Mouse (Mus musculus) megakaryocyte progenitor cell, adult 5-6 weeks (primary cell): ENCODE measurements around the gene Socs4. TPM values are rescaled to one million over a fixed set of nuclear protein-coding genes. Genes with fewer than 3 reads are reported as not detected.

Experiments
- ATAC-seq: replicated peaks from 2 replicates; pipeline ENCODE4 v1.8.0; 2016; ENCODE audit warnings: mild to moderate bottlenecking, moderate TSS enrichment, inconsistent platforms; ENCODE audit not compliant: poor library complexity
- total RNA-seq, 2 experiments: library from RNA; stranded (forward) in 1 of 2; stranded (reverse) in 1 of 2; fragments of 157-497, 149-512 nt in 1 of 2; fragments of 200-1000 nt in 1 of 2; gene quantifications; 2 replicates each; pipeline versions ENCODE4 v1.2.3 to v1.2.4; 2015 to 2017

The Socs4 gene
- total RNA-seq, 2 experiments from 2014 or later = 16.1 to 24.1 TPM

GRCm38 (mm10) chr14:47335300-47335699 lies 58.6 kb downstream of the Socs4 start:
- no peak for ATAC-seq

DNA sequence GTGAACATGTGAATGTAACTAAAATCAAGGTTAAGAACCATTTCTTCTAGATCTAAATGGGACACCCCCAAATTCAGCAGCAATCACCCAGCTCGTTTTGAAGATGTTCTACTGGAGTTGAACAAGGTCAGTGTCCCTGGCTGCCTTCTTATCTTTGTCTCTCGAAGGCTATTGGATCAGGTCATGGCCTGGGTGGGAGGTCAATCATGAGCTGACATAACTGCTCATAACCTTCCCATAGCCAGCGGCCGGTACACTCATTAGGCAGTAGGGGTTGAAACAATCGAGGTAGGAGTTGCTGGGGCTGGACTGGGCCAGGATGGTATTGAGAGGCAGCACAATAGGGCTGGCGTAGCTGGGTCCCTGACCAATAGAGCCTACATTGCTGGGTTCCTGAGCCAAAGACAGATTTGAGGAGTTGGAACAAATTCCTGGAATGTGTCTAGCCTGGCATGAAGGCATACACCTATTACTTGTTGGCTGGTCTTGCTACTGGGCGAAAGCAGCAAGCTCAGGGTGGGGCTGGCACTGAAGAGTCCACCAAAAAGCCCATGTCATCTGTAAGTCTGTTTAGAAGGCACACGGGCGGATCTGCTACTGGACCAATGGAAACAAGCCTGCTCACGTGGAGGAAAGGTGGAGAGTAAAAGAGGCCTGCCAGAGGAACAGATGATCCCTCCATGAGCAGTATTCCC lies 63.6 kb downstream of the Socs4 start:
- no peak for ATAC-seq

DNA sequence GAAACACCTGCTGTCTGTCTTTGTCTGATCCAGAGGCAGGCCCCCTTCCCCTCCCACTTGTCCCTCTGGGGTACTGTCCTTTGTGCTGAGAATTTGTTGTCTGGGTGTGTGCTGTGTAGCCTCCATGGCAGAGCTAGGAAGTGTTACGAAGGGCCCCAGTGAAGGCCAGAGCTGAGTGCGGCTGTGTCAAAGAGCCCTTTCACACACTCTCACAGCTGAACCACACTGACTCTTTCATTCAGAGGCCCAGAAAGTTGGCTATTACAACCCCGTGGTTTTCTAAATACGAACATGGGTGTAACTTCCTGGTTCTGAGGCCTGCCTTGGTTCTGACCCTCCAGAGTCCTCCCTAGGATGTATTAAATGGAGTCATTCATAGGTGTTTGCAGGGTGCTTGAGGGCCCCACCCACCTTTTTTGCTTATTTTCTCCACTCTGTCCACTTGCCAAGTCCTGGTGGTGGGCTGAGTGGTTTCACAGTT lies 65.1 kb downstream of the Socs4 start:
- ATAC-seq = peak; percentile 34; the same call in 1 of the 2 replicates

Other genes starting within 250 kb of the Socs4 start
- gene Gch1, start 87.5 kb upstream of the Socs4 start, total RNA-seq (2015) = 1.9 and 2.6 TPM in 2 replicates
- 1.7 TPM in 2 replicates for gene Gch1, start 87.5 kb upstream of the Socs4 start, total RNA-seq (2017)
- 48.8 and 58.1 TPM in 2 replicates for gene Wdhd1, start 74 bp upstream of the Socs4 start, total RNA-seq (2015)
- gene Wdhd1, start 74 bp upstream of the Socs4 start, total RNA-seq (2017) = 105 and 152 TPM in 2 replicates
- 76.4 and 79.4 TPM in 2 replicates for gene Mapk1ip1l, start 21.3 kb downstream of the Socs4 start, total RNA-seq (2015)
- 40.0 and 56.4 TPM in 2 replicates for gene Mapk1ip1l, start 21.3 kb downstream of the Socs4 start, total RNA-seq (2017)
- 26.1 and 43.8 TPM in 2 replicates for gene Lgals3, start 90.8 kb downstream of the Socs4 start, total RNA-seq (2015)
- 4.8 and 12.0 TPM in 2 replicates for gene Lgals3, start 90.8 kb downstream of the Socs4 start, total RNA-seq (2017)
- gene Dlgap5, start 141.5 kb downstream of the Socs4 start, total RNA-seq (2015) = 44.2 and 53.5 TPM in 2 replicates
- gene Dlgap5, start 141.5 kb downstream of the Socs4 start, total RNA-seq (2017) = 75.3 and 77.0 TPM in 2 replicates
- 11.0 and 11.4 TPM in 2 replicates for gene Fbxo34, start 173.5 kb downstream of the Socs4 start, total RNA-seq (2015)
- 16.1 and 22.6 TPM in 2 replicates for gene Fbxo34, start 173.5 kb downstream of the Socs4 start, total RNA-seq (2017)